Mouse (Mus musculus): Measurements from ENCODE around the gene Gm20696. TPM values are rescaled to one million over a fixed set of nuclear protein-coding genes. Genes with fewer than 3 reads are reported as not detected.

Gm20696 gene
- polyA plus RNA-seq, 1 experiment from 2014 or later, result 3.2 TPM

DNA sequence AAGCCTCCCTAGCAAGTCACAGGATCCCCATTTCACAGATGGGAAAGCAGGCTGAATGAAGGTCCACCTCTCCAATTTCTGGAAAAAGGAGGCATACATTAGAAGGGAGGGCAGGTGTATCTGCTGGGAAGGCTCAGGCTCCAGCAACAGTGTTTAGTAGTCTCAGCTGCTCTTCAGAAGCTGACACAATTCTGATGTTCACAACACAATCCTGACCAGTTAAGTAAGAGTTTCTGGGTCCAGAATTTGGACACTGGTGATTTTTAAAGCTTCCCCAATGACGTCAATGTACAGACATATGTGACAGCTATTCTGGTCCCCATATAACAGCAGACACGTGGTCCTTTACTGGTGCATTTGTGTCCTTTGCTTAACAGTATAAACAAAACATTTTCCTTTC lies 313.2 kb downstream of the Gm20696 start:
- no peak for DNase-seq (ENCODE audit: low spot score)
- no peak overlapping the region for H3K4me3 ChIP-seq
- H3K36me3 ChIP-seq, result no peaks in the 10 kb centered on the region
- 96% methylated on average over 2 of the region's 2 CpGs for WGBS
- H3K4me1 ChIP-seq, result no peaks in the 10 kb centered on the region
- no peak overlapping the region for H3K27ac ChIP-seq (replicated peaks)
- no peaks in the 10 kb centered on the region for H3K9me3 ChIP-seq (replicated peaks)
- no peaks in the 10 kb centered on the region for H3K27me3 ChIP-seq (ENCODE audit: low read depth, poor library complexity, severe bottlenecking)

DNA sequence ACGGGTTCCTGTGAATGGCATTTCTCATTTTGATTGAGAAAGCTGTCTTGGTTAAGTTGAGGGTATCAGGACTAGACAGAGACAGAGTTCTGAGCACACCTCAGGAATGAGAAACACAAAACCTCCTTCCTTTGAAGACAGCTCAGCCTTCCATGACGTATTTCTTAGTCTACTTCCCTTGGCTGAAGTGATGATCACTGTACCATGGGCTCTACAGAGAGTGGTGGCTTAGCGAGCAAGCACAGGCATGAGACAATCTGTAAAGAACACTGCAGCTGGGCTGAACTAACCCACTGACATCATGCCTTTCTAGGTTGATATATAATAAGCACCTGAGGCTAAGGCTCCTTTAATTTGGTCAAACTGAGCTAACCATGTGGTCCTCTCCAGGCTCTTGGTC lies 316.0 kb downstream of the Gm20696 start:
- no peaks in the 10 kb centered on the region for H3K4me1 ChIP-seq
- WGBS, result 86% methylated on average over 3 of the region's 3 CpGs
- DNase-seq (ENCODE audit: low spot score), result no peak
- peaks cover 4% of the 10 kb centered on the region; the same call in 1 of the 2 replicates for H3K36me3 ChIP-seq
- H3K4me3 ChIP-seq, result no peak overlapping the region
- H3K27me3 ChIP-seq (ENCODE audit: low read depth, poor library complexity, severe bottlenecking), result no peaks in the 10 kb centered on the region
- no peaks in the 10 kb centered on the region for H3K9me3 ChIP-seq (replicated peaks)
- no peak overlapping the region for H3K27ac ChIP-seq (replicated peaks)

DNA sequence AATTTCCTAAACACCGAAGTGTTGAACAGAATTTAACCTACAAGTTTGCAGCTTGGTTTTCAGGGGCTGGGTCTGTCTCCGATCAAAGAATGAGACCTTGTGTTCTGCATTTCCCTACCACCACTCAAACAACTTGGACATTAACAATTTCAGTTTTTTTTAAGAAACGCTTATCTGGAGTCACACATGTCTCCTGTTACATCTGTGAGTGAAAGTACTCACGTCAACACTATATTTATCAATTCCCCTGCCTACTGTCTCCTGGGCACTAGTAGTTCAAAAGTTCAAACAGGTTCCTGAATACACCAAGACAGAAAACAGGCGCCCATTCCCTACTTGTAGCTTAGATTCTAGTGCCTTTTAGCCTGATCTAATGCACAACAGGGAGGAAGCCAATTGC lies 316.4 kb downstream of the Gm20696 start:
- DNase-seq (ENCODE audit: low spot score), result no peak
- Histone ChIP-seq H3K9me3 (replicated peaks) (no peaks in the 10 kb centered on the region), H3K27ac (replicated peaks) (no peak overlapping the region), H3K4me3 (no peak overlapping the region), H3K4me1 (no peaks in the 10 kb centered on the region), H3K27me3 (ENCODE audit: low read depth, poor library complexity, severe bottlenecking) (no peaks in the 10 kb centered on the region), H3K36me3 (peaks cover 4% of the 10 kb centered on the region; the same call in 1 of the 2 replicates)
- WGBS, result 87% methylated on average over 5 of the region's 5 CpGs

DNA sequence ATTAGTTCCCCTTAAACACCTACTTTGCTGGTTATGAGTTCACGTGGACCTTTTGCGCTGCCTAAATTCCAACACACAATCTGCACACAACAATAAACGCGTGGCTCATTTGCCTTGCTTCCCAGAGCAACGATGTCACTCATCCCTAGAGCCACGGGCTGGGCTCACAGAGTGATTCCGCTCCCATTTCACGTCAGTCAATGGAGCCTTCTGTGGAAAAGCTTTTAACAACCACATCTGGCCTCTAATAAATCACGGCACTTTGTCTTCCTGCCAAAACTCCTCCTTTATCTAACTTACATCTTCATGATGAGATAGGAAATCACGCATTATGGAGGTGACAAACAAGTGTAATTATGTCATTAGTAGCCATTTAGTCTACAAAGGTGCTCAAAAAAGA lies 318.8 kb downstream of the Gm20696 start:
- Histone ChIP-seq H3K4me3 (no peak overlapping the region), H3K27me3 (ENCODE audit: low read depth, poor library complexity, severe bottlenecking) (no peaks in the 10 kb centered on the region), H3K4me1 (no peaks in the 10 kb centered on the region), H3K27ac (replicated peaks) (no peak overlapping the region), H3K9me3 (replicated peaks) (no peaks in the 10 kb centered on the region), H3K36me3 (peaks cover 4% of the 10 kb centered on the region; the same call in 1 of the 2 replicates)
- 81% methylated on average over 10 of the region's 10 CpGs for WGBS
- DNase-seq (ENCODE audit: low spot score), result no peak

DNA sequence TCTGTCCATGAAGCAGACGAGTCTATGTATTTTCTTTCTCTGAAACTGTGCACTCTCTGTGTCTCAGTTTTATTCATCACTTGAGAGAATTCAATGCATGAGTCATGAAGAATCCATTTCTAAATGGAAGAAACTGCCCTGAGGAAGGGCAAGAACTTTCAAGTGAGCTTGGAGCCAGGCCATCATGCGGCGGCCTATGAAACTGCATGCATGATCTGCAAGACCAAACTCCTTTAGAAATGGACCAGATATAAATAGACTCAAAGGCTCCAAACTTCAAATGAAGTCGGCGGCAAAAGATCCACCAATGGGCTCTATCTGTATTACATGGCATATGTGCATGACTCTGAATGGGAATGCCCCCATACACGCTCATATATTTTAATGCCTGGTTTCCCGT lies 321.6 kb downstream of the Gm20696 start:
- Histone ChIP-seq H3K27ac (replicated peaks) (no peak overlapping the region), H3K4me1 (no peaks in the 10 kb centered on the region), H3K9me3 (replicated peaks) (no peaks in the 10 kb centered on the region), H3K4me3 (no peak overlapping the region), H3K27me3 (ENCODE audit: low read depth, poor library complexity, severe bottlenecking) (no peaks in the 10 kb centered on the region), H3K36me3 (peaks cover 4% of the 10 kb centered on the region; the same call in 1 of the 2 replicates)
- no peak for DNase-seq (ENCODE audit: low spot score)
- 95% methylated on average over 7 of the region's 7 CpGs for WGBS

DNA sequence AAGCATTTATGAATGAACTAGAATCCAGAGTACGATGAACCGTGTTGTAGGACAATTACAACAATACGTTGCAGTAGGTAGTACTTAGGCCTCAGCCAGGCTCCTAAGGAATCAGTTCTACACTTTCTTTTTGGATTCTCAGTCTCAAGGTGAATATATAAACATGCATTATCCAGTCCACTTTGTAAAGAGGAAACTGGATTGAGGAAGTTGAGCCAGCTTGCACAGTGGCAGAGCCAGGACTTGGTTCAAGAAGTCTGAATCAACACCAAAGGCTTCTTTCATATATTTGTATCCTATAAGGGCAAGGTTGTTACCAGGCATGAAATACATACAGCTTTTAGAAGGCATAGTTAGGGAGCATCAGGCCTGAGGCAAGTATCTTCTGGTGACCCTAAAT lies 322.2 kb downstream of the Gm20696 start:
- no peak overlapping the region for H3K27ac ChIP-seq (replicated peaks)
- peaks cover 2% of the 10 kb centered on the region; the same call in 1 of the 2 replicates for H3K4me1 ChIP-seq
- 97% methylated on average over 3 of the region's 3 CpGs for WGBS
- H3K4me3 ChIP-seq, result no peak overlapping the region
- H3K36me3 ChIP-seq, result peaks cover 4% of the 10 kb centered on the region; the same call in 1 of the 2 replicates
- no peaks in the 10 kb centered on the region for H3K27me3 ChIP-seq (ENCODE audit: low read depth, poor library complexity, severe bottlenecking)
- DNase-seq (ENCODE audit: low spot score), result no peak
- no peaks in the 10 kb centered on the region for H3K9me3 ChIP-seq (replicated peaks)

DNA sequence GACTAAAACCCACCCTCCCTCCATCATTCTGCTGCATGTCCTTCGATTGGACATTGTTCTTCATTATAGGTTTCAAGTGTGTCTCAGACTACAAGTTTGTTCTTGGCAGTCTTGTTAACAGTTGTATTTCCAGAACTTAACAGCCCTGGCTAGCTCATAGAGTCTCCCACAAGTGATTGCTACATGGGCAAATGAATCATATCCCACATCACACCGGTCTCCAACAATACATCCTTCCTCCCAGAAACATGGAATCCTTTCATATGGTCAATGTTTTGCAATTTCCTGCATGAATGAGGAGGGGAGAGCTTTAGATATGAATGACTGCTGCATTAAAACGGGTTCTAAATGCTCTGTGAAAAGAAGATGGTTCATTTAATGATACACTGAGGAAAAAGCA lies 322.8 kb downstream of the Gm20696 start:
- H3K27ac ChIP-seq (replicated peaks), result no peak overlapping the region
- H3K9me3 ChIP-seq (replicated peaks), result no peaks in the 10 kb centered on the region
- peaks cover 4% of the 10 kb centered on the region; the same call in 1 of the 2 replicates for H3K36me3 ChIP-seq
- H3K4me1 ChIP-seq, result peaks cover 6% of the 10 kb centered on the region; the same call in 1 of the 2 replicates
- 92% methylated on average over 3 of the region's 3 CpGs for WGBS
- no peak for DNase-seq (ENCODE audit: low spot score)
- no peak overlapping the region for H3K4me3 ChIP-seq
- H3K27me3 ChIP-seq (ENCODE audit: low read depth, poor library complexity, severe bottlenecking), result no peaks in the 10 kb centered on the region

DNA sequence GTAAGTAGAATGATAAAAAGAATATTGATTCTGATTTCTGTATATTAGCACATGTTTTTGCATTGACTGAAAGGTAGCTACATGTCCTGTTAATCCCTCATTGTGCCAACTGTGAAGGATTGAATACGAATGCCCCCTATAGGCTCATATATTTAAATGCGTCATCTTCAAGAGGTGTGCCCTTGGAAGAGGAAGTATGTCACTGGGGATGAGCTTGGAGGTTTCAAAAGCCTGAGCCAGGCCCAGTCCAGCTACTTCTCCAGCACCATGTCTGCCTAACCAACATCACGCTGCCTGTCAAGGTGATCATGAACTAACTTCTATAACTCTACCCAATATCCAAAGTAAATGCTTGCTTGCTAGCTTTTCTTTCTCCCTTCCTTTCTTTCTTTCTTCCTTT lies 324.2 kb downstream of the Gm20696 start:
- Histone ChIP-seq H3K27ac (replicated peaks) (no peak overlapping the region), H3K36me3 (peaks cover 4% of the 10 kb centered on the region; the same call in 1 of the 2 replicates), H3K4me3 (no peak overlapping the region), H3K9me3 (replicated peaks) (no peaks in the 10 kb centered on the region), H3K27me3 (ENCODE audit: low read depth, poor library complexity, severe bottlenecking) (no peaks in the 10 kb centered on the region), H3K4me1 (peaks cover 14% of the 10 kb centered on the region)
- 91% methylated on average over 3 of the region's 3 CpGs for WGBS
- no peak for DNase-seq (ENCODE audit: low spot score)

DNA sequence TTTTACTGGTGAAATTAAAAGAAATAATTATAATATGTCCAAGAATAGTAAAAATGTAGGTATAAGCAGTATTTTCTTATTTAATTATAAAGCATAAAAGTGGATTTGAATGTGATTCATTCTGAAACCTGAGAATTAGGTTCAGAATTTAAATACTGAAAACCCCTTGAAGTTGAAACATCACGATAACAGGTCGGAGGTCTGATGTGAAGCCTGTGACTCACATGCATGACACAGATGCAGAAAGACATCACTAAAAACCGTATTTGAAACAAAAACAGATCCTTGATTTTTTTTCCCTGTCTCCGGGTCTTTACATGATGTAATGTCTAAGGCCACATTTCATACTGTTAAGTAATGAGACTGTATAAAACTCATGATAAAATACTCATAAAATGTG lies 325.7 kb downstream of the Gm20696 start:
- H3K4me1 ChIP-seq, result peaks cover 27% of the 10 kb centered on the region
- no peaks in the 10 kb centered on the region for H3K27me3 ChIP-seq (ENCODE audit: low read depth, poor library complexity, severe bottlenecking)
- DNase-seq (ENCODE audit: low spot score), result no peak
- no peak overlapping the region for H3K27ac ChIP-seq (replicated peaks)
- H3K9me3 ChIP-seq (replicated peaks), result no peaks in the 10 kb centered on the region
- WGBS, result 88% methylated on average over 4 of the region's 4 CpGs
- no peak overlapping the region for H3K4me3 ChIP-seq
- peaks cover 3% of the 10 kb centered on the region; the same call in 1 of the 2 replicates for H3K36me3 ChIP-seq

DNA sequence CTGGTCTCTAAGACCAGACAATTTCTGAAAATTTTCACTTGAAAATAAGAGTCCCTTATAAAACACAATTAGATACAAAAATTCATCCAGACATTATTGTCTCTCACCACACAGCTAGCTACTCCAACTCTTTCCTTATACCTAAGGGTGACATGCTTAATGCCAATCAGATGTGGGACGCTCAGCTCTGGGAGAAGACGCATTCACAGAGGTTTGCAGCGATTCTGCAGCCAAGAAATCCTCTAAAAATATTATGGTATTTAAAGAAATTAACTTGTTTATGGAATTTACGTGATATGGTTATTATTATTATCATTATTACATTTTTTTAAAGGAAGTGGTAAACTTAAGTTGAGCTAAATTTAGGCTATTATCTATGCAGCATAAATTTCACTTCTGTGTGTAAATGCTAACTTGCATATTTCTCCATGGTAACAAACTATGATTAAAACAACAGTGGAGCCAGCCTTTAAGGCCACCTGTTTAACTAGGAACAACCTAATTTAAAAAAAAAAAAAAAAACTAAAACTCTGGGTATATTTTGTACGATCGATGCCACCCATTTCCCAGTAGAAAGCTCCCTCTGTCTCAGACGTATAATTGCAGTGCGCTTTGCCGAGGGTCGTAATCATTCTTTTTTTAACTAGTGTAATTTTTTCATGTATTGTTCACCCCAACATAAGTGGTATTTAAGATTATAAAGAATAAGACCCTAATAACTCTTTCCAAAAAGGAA lies 326.4 kb downstream of the Gm20696 start:
- WGBS, result 91% methylated on average over 10 of the region's 10 CpGs
- Histone ChIP-seq H3K4me3 (no peak overlapping the region), H3K27me3 (ENCODE audit: low read depth, poor library complexity, severe bottlenecking) (no peaks in the 10 kb centered on the region), H3K9me3 (replicated peaks) (no peaks in the 10 kb centered on the region), H3K36me3 (no peaks in the 10 kb centered on the region), H3K27ac (replicated peaks) (no peak overlapping the region), H3K4me1 (peaks cover 30% of the 10 kb centered on the region)
- DNase-seq (ENCODE audit: low spot score), result no peak

DNA sequence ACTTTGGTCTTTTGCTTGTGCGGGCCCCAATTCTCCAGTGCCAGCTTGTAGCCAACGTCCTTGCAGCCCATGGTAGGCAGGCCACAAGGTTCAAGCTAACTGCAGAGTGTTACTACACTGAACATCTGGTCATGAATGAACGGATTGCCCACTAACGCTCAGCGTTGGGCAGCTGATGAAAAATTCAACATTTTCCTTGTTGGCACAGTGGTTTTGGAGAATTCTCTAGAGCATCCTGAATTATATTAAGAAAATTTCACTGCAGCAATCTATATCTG lies 327.3 kb downstream of the Gm20696 start:
- no peak overlapping the region; the same call in 1 of the 2 replicates for H3K27ac ChIP-seq (replicated peaks)
- H3K4me1 ChIP-seq, result peaks cover 30% of the 10 kb centered on the region
- H3K27me3 ChIP-seq (ENCODE audit: low read depth, poor library complexity, severe bottlenecking), result no peaks in the 10 kb centered on the region
- no peak for DNase-seq (ENCODE audit: low spot score)
- no peaks in the 10 kb centered on the region for H3K36me3 ChIP-seq
- H3K9me3 ChIP-seq (replicated peaks), result no peaks in the 10 kb centered on the region
- H3K4me3 ChIP-seq, result no peak overlapping the region
- whole genome bisulfite sequencing, result 82% methylated on average over 5 of the region's 5 CpGs

DNA sequence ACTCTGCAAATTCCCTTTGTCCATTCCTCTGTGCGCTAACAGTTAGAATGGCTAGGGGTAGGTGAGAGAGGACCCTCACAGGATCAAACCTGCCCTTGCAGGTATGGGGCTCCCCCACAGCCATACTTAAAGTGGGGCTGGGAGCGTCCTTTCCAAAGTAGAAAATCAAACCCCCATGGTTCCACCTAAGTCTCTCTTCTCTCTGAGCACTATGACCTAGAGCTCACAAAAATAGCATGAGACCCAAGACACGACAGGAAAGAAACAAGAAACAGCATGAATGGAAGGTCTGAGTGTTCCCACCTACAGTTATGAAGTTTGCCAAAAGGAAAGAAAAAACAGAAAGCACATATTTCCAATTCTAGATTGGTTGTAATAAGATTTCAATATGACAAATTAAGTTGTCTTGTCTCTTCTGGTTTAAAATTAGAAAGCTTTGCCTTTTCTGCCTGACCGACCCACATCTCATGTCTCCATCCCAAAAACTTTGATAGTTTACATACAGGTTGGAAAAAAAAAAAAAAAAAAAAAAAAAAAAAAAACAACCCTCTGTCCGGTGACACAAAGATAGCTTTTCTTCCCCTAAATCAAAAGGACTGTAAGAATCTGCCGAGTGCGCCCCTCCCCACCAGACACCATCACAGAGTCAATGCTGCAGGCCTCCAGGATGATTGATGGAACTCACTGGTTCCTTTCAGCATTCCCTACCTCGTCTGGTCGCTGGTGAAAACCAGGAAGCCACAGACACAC lies 327.8 kb downstream of the Gm20696 start:
- Histone ChIP-seq H3K36me3 (no peaks in the 10 kb centered on the region), H3K27me3 (ENCODE audit: low read depth, poor library complexity, severe bottlenecking) (no peaks in the 10 kb centered on the region), H3K9me3 (replicated peaks) (no peaks in the 10 kb centered on the region), H3K27ac (replicated peaks) (no peak overlapping the region; the same call in 1 of the 2 replicates), H3K4me3 (no peak overlapping the region), H3K4me1 (peaks cover 30% of the 10 kb centered on the region)
- WGBS, result 76% methylated on average over 9 of the region's 9 CpGs
- no peak for DNase-seq (ENCODE audit: low spot score)

DNA sequence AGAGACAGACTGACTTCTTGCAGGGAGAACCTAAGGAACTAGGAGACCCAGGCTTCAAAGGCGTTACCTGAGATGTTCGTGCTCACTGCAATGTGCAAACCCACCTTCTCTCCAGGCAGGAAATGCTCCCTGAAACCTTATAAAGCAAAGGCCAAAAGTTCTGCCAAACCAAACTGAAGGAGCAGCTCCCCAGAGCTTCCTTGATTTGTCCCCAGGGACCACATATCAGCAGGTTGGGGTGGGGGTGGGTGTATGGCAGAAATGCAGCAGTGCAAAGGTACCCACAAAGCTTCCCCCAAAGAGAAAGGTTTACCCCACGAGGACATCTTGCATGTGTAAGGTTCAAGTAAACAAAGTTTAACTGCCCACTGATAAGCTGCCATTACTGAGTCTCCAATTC lies 328.4 kb downstream of the Gm20696 start:
- Histone ChIP-seq H3K4me1 (peaks cover 30% of the 10 kb centered on the region), H3K9me3 (replicated peaks) (no peaks in the 10 kb centered on the region), H3K36me3 (no peaks in the 10 kb centered on the region), H3K4me3 (no peak overlapping the region), H3K27ac (replicated peaks) (no peak overlapping the region), H3K27me3 (ENCODE audit: low read depth, poor library complexity, severe bottlenecking) (no peaks in the 10 kb centered on the region)
- DNase-seq (ENCODE audit: low spot score), result no peak
- 62% methylated on average over 3 of the region's 3 CpGs for WGBS

Measured in midbrain, embryonic 10.5 days (tissue).